Mouse (Mus musculus) limb, embryonic 14.5 days (tissue): ENCODE measurements at regions not wholly inside any gene's neighbourhood (a gene's known extent, or its start where the extent isn't known, plus 50 kb on each side); places are given as distances from the start of the nearest gene placed in this dataset.
A peak's percentile ranks its signal among the peaks of the same experiment; 100 is the strongest.

Experiments used
- ATAC-seq: fragments of 200-750 bp; cut with Nextera tagmentation; 2 replicates; pipeline ENCODE4 v1.8.0; 2017; ENCODE audit warnings: low read depth, moderate number of reproducible peaks, moderate TSS enrichment; ENCODE audit not compliant: low FRiP score
- DNase-seq: peaks from one replicate; pipeline ENCODE4 v3.0.0-alpha.2; 2015; ENCODE audit warnings: low spot score
- H3K27ac ChIP-seq: fragments of 300-500 bp; sonication (generic); replicated peaks from 2 replicates; pipeline ENCODE4 v1.5.1; 2014; ENCODE audit warnings: low read depth, mild to moderate bottlenecking, low read length, moderate library complexity, mixed read lengths
- H3K27me3 ChIP-seq: fragments of 300-500 bp; sonication (generic); 2 replicates; pipeline ENCODE4 v1.6.1; 2014; ENCODE audit warnings: low read length, mixed read lengths; ENCODE audit not compliant: control insufficient read depth, insufficient read depth
- H3K36me3 ChIP-seq: fragments of 300-500 bp; sonication (generic); 2 replicates; pipeline ENCODE4 v1.6.1; 2014; ENCODE audit warnings: mild to moderate bottlenecking, low read length, moderate library complexity, mixed read lengths; ENCODE audit not compliant: control insufficient read depth, insufficient read depth
- H3K4me1 ChIP-seq: fragments of 300-500 bp; sonication (generic); 2 replicates; pipeline ENCODE4 v1.6.1; 2014; ENCODE audit warnings: antibody characterized with exemption, low read length, mixed read lengths; ENCODE audit not compliant: control insufficient read depth, insufficient read depth
- H3K4me2 ChIP-seq: fragments of 300-500 bp; sonication (generic); replicated peaks from 2 replicates; pipeline ENCODE4 v1.6.1; 2014; ENCODE audit warnings: low read depth, mild to moderate bottlenecking, low read length, moderate library complexity; ENCODE audit not compliant: severe bottlenecking
- H3K4me3 ChIP-seq: fragments of 300-500 bp; sonication (generic); replicated peaks from 2 replicates; pipeline ENCODE4 v1.5.1; 2014; ENCODE audit warnings: low read length
- H3K9ac ChIP-seq: fragments of 300-500 bp; sonication (generic); 2 replicates; pipeline ENCODE4 v1.6.1; 2014; ENCODE audit warnings: mild to moderate bottlenecking, low read depth, low read length, moderate library complexity; ENCODE audit not compliant: severe bottlenecking
- H3K9me3 ChIP-seq: fragments of 300-500 bp; sonication (generic); 2 replicates; pipeline ENCODE4 v1.6.1; 2016; ENCODE audit warnings: low read length; ENCODE audit not compliant: control insufficient read depth
- POLR2A ChIP-seq: fragments of 200-500 bp; IDR thresholded peaks from 2 replicates; pipeline ENCODE4 v1.8.0; 2012; ENCODE audit warnings: inconsistent platforms, mild to moderate bottlenecking, moderate library complexity, borderline replicate concordance; ENCODE audit not compliant: insufficient read depth, insufficient read length; ENCODE audit errors: extremely low read depth
- WGBS: fragments of 180-500 bp; shearing (Covaris S2); extraction: QIAGEN DNeasy Blood & Tissue Kit; methylation state at CpG from one replicate; pipeline ENCODE4 v1.1.7; 2014; 5-methylcytosine and 5-hydroxymethylcytosine counted together

GRCm38 (mm10) chr7:123589099-123589498, 88.8 kb upstream of the Zkscan2 start:
- H3K4me1 ChIP-seq: no peaks in the 10 kb centered on the region

GRCm38 (mm10) chr7:123573721-123574120, 73.5 kb upstream of the Zkscan2 start:
- H3K9ac ChIP-seq: no peak overlapping the region
- TF ChIP-seq POLR2A: no peak
- ATAC-seq (no peak), DNase-seq (no peak)
- no peaks in the 10 kb centered on the region; the same call in 1 of the 2 replicates for H3K4me1 ChIP-seq
- H3K27me3 ChIP-seq: no peaks in the 10 kb centered on the region
- H3K4me2 ChIP-seq: no peak overlapping the region
- H3K27ac ChIP-seq: no peak overlapping the region
- WGBS: 58% methylated on average over 3 of the region's 3 CpGs
- no peaks in the 10 kb centered on the region for H3K9me3 ChIP-seq
- H3K4me3 ChIP-seq: no peak overlapping the region
- H3K36me3 ChIP-seq: no peaks in the 10 kb centered on the region

More at GRCm38 (mm10) chr7:123589099-123589498, 88.8 kb upstream of the Zkscan2 start:
- no peak for ATAC-seq
- Histone ChIP-seq H3K9ac (no peak overlapping the region), H3K27ac (no peak overlapping the region), H3K4me2 (no peak overlapping the region), H3K27me3 (no peaks in the 10 kb centered on the region), H3K4me3 (no peak overlapping the region), H3K36me3 (no peaks in the 10 kb centered on the region), H3K9me3 (no peaks in the 10 kb centered on the region)
- TF ChIP-seq POLR2A: no peak
- 77% methylated on average over 3 of the region's 3 CpGs for WGBS
- DNase-seq: no peak

GRCm38 (mm10) chr7:123572376-123572990, 72.2 kb upstream of the Zkscan2 start:
- Histone ChIP-seq H3K4me2 (no peak overlapping the region), H3K27ac (no peak overlapping the region), H3K9me3 (no peaks in the 10 kb centered on the region), H3K4me1 (no peaks in the 10 kb centered on the region; the same call in 1 of the 2 replicates), H3K36me3 (no peaks in the 10 kb centered on the region), H3K4me3 (no peak overlapping the region), H3K27me3 (no peaks in the 10 kb centered on the region), H3K9ac (no peak overlapping the region)
- ATAC-seq: no peak; the same call in 1 of the 2 replicates
- TF ChIP-seq POLR2A: no peak
- 5% methylated on average over 4 of the region's 4 CpGs for WGBS
- DNase-seq: peak; percentile 23

GRCm38 (mm10) chr7:123566264-123566663, 66.0 kb upstream of the Zkscan2 start:
- H3K27me3 ChIP-seq: no peaks in the 10 kb centered on the region
- H3K4me3 ChIP-seq: no peak overlapping the region
- H3K27ac ChIP-seq: no peak overlapping the region
- no peaks in the 10 kb centered on the region for H3K9me3 ChIP-seq
- H3K36me3 ChIP-seq: no peaks in the 10 kb centered on the region
- no peaks in the 10 kb centered on the region for H3K4me1 ChIP-seq
- ATAC-seq (no peak), DNase-seq (no peak)
- no peak overlapping the region for H3K4me2 ChIP-seq
- 32% methylated on average over 1 of the region's 1 CpGs for WGBS
- no peak overlapping the region for H3K9ac ChIP-seq
- no peak for TF ChIP-seq POLR2A

- Histone ChIP-seq H3K4me1 (no peaks in the 10 kb centered on the region), H3K4me2 (no peak overlapping the region), H3K9ac (no peak overlapping the region), H3K4me3 (no peak overlapping the region), H3K9me3 (no peaks in the 10 kb centered on the region), H3K27ac (no peak overlapping the region), H3K27me3 (no peaks in the 10 kb centered on the region), H3K36me3 (no peaks in the 10 kb centered on the region)
- DNase-seq (no peak), ATAC-seq (no peak)
- no peak for TF ChIP-seq POLR2A
- WGBS: 75% methylated on average over 7 of the region's 7 CpGs
These were observed 59.3 kb upstream of the Zkscan2 start for GRCm38 (mm10) chr7:123559544-123559943.
